Mouse (Mus musculus) erythroblast, embryonic 14.5 days (primary cell): Measurements from ENCODE around the gene Trabd2b.

Experiments used
- GATA1 ChIP-seq: IDR thresholded peaks from 2 replicates; pipeline ENCODE4 v1.6.1; 2012; ENCODE audit warnings: low read length, inconsistent platforms, mixed read lengths
- TAL1 ChIP-seq: IDR thresholded peaks from 3 replicates; pipeline ENCODE4 v1.6.1; 2012; ENCODE audit warnings: low read length, inconsistent platforms, mixed read lengths

- TF ChIP-seq GATA1 = no peak
- TF ChIP-seq TAL1 = no peak
These were observed 177.1 kb downstream of the Trabd2b start for GRCm38 (mm10) chr4:114583546-114584144.
